Mouse (Mus musculus): Measurements from ENCODE around the gene Armt1. TPM values are rescaled to one million over a fixed set of nuclear protein-coding genes. Genes with fewer than 3 reads are reported as not detected.

Armt1 gene
- total and polyA plus RNA-seq, 2 experiments from 2014 or later, result 6.6 to 8.3 TPM

GRCm38 (mm10) chr10:4389461-4390112, 42.7 kb upstream of the Armt1 start:
- WGBS, result 35% methylated on average over 5 of the region's 5 CpGs

GRCm38 (mm10) chr10:4390550-4390949, 41.7 kb upstream of the Armt1 start:
- H3K4me1 ChIP-seq (ENCODE audit: insufficient read depth, low read length), result peaks cover 24% of the 10 kb centered on the region
- H3K9me3 ChIP-seq (ENCODE audit: low read length), result no peaks in the 10 kb centered on the region
- H3K27me3 ChIP-seq (ENCODE audit: insufficient read depth, low read length), result no peaks in the 10 kb centered on the region
- H3K4me2 ChIP-seq (ENCODE audit: low read depth, low read length), result peak overlapping the region; percentile 25; the same call in 1 of the 2 replicates
- ATAC-seq (no peak), DNase-seq (ENCODE audit: low spot score) (no peak)
- WGBS, result 63% methylated on average over 2 of the region's 2 CpGs
- H3K27ac ChIP-seq, result no peak overlapping the region
- no peaks in the 10 kb centered on the region for H3K36me3 ChIP-seq (ENCODE audit: insufficient read depth, low read length)
- no peak overlapping the region for H3K9ac ChIP-seq (replicated peaks; ENCODE audit: low read length)
- no peak for TF ChIP-seq CTCF (IDR thresholded peaks at IDR 0.05; ENCODE audit: low read depth)
- H3K4me3 ChIP-seq (ENCODE audit: low read length), result no peak overlapping the region

More at GRCm38 (mm10) chr10:4389461-4390112, 42.7 kb upstream of the Armt1 start:
- no peaks in the 10 kb centered on the region for H3K36me3 ChIP-seq (ENCODE audit: insufficient read depth, low read length)
- ATAC-seq (no peak), DNase-seq (ENCODE audit: low spot score) (no peak)
- no peaks in the 10 kb centered on the region for H3K27me3 ChIP-seq (ENCODE audit: insufficient read depth, low read length)
- no peak for TF ChIP-seq CTCF (IDR thresholded peaks at IDR 0.05; ENCODE audit: low read depth)
- peak overlapping the region; percentile 99 for H3K9ac ChIP-seq (replicated peaks; ENCODE audit: low read length)
- H3K4me1 ChIP-seq (ENCODE audit: insufficient read depth, low read length), result peaks cover 24% of the 10 kb centered on the region
- no peaks in the 10 kb centered on the region for H3K9me3 ChIP-seq (ENCODE audit: low read length)
- no peak overlapping the region for H3K27ac ChIP-seq
- H3K4me2 ChIP-seq (ENCODE audit: low read depth, low read length), result peak overlapping the region; percentile 92
- H3K4me3 ChIP-seq (ENCODE audit: low read length), result peak overlapping the region; percentile 80

- Histone ChIP-seq H3K4me2 (ENCODE audit: low read depth, low read length) (peak overlapping the region; percentile 25; the same call in 1 of the 2 replicates), H3K36me3 (ENCODE audit: insufficient read depth, low read length) (no peaks in the 10 kb centered on the region), H3K4me1 (ENCODE audit: insufficient read depth, low read length) (peaks cover 24% of the 10 kb centered on the region), H3K9ac (replicated peaks; ENCODE audit: low read length) (no peak overlapping the region), H3K27ac (no peak overlapping the region), H3K4me3 (ENCODE audit: low read length) (no peak overlapping the region; the same call in 1 of the 2 replicates), H3K27me3 (ENCODE audit: insufficient read depth, low read length) (no peaks in the 10 kb centered on the region), H3K9me3 (ENCODE audit: low read length) (no peaks in the 10 kb centered on the region)
- ATAC-seq, result no peak
- no peak for DNase-seq (ENCODE audit: low spot score)
- TF ChIP-seq CTCF (IDR thresholded peaks at IDR 0.05; ENCODE audit: low read depth), result no peak
- WGBS, result 67% methylated on average over 5 of the region's 5 CpGs
Observed at GRCm38 (mm10) chr10:4391076-4391475, 41.2 kb upstream of the Armt1 start.

- no peak overlapping the region for H3K4me3 ChIP-seq (ENCODE audit: low read length)
- H3K9ac ChIP-seq (replicated peaks; ENCODE audit: low read length), result no peak overlapping the region
- H3K36me3 ChIP-seq (ENCODE audit: insufficient read depth, low read length), result no peaks in the 10 kb centered on the region
- TF ChIP-seq CTCF (IDR thresholded peaks at IDR 0.05; ENCODE audit: low read depth), result peak; percentile 70
- DNase-seq (ENCODE audit: low spot score) (peak; percentile 45), ATAC-seq (no peak)
- peaks cover 24% of the 10 kb centered on the region for H3K4me1 ChIP-seq (ENCODE audit: insufficient read depth, low read length)
- peak overlapping the region; percentile 25 for H3K4me2 ChIP-seq (ENCODE audit: low read depth, low read length)
- H3K27me3 ChIP-seq (ENCODE audit: insufficient read depth, low read length), result no peaks in the 10 kb centered on the region
- H3K27ac ChIP-seq, result no peak overlapping the region
- 42% methylated on average over 6 of the region's 6 CpGs for WGBS
- no peaks in the 10 kb centered on the region for H3K9me3 ChIP-seq (ENCODE audit: low read length)
Observed at GRCm38 (mm10) chr10:4391851-4392250, 40.4 kb upstream of the Armt1 start.

GRCm38 (mm10) chr10:4395321-4395720, 36.9 kb upstream of the Armt1 start:
- Histone ChIP-seq H3K9me3 (ENCODE audit: low read length) (no peaks in the 10 kb centered on the region), H3K36me3 (ENCODE audit: insufficient read depth, low read length) (no peaks in the 10 kb centered on the region), H3K27ac (no peak overlapping the region), H3K4me3 (ENCODE audit: low read length) (no peak overlapping the region), H3K4me2 (ENCODE audit: low read depth, low read length) (no peak overlapping the region), H3K27me3 (ENCODE audit: insufficient read depth, low read length) (no peaks in the 10 kb centered on the region), H3K9ac (replicated peaks; ENCODE audit: low read length) (no peak overlapping the region), H3K4me1 (ENCODE audit: insufficient read depth, low read length) (peaks cover 11% of the 10 kb centered on the region; the same call in 1 of the 2 replicates)
- DNase-seq (ENCODE audit: low spot score), result no peak
- TF ChIP-seq CTCF (IDR thresholded peaks at IDR 0.05; ENCODE audit: low read depth), result no peak
- WGBS, result 80% methylated on average over 3 of the region's 3 CpGs
- no peak for ATAC-seq

GRCm38 (mm10) chr10:4398058-4398457, 34.2 kb upstream of the Armt1 start:
- no peak for ATAC-seq
- Histone ChIP-seq H3K27ac (no peak overlapping the region), H3K4me3 (ENCODE audit: low read length) (no peak overlapping the region), H3K27me3 (ENCODE audit: insufficient read depth, low read length) (no peaks in the 10 kb centered on the region), H3K9me3 (ENCODE audit: low read length) (no peaks in the 10 kb centered on the region), H3K36me3 (ENCODE audit: insufficient read depth, low read length) (no peaks in the 10 kb centered on the region; the same call in 1 of the 2 replicates), H3K9ac (replicated peaks; ENCODE audit: low read length) (no peak overlapping the region), H3K4me2 (ENCODE audit: low read depth, low read length) (no peak overlapping the region), H3K4me1 (ENCODE audit: insufficient read depth, low read length) (no peaks in the 10 kb centered on the region; the same call in 1 of the 2 replicates)
- no peak for TF ChIP-seq CTCF (IDR thresholded peaks at IDR 0.05; ENCODE audit: low read depth)
- WGBS, result 82% methylated on average over 5 of the region's 5 CpGs
- DNase-seq (ENCODE audit: low spot score), result no peak

GRCm38 (mm10) chr10:4404895-4405491, 27.3 kb upstream of the Armt1 start:
- DNase-seq (ENCODE audit: low spot score) (peak; percentile 92), ATAC-seq (peak; percentile 73)
- Histone ChIP-seq H3K27me3 (ENCODE audit: insufficient read depth, low read length) (no peaks in the 10 kb centered on the region), H3K27ac (no peak overlapping the region), H3K4me2 (ENCODE audit: low read depth, low read length) (no peak overlapping the region), H3K9me3 (ENCODE audit: low read length) (no peaks in the 10 kb centered on the region), H3K4me3 (ENCODE audit: low read length) (no peak overlapping the region), H3K4me1 (ENCODE audit: insufficient read depth, low read length) (no peaks in the 10 kb centered on the region; the same call in 1 of the 2 replicates), H3K9ac (replicated peaks; ENCODE audit: low read length) (no peak overlapping the region), H3K36me3 (ENCODE audit: insufficient read depth, low read length) (peaks cover 29% of the 10 kb centered on the region)
- 58% methylated on average over 5 of the region's 5 CpGs for WGBS
- TF ChIP-seq CTCF (IDR thresholded peaks at IDR 0.05; ENCODE audit: low read depth), result peak; percentile 83

All from hindbrain, postnatal 0 days (tissue).